Comparison of ENCODE assay signal across 13 mouse cellular contexts in genomic region chr1:131465855-131466254, GRCm38 (mm10).
"Had no signal": no experiment of that assay in that cellular context is flagged by ENCODE, and none has a peak within 500 bp of the region (broad histone marks: within the 10 kb centered on the region; RNA-seq: fewer than 3 reads in every experiment).

No protein-coding gene starts in this region.

- DNase-seq: layer of hippocampus, adult 9-11 months; layer of hippocampus, postnatal 36 days; lung, adult 18-20 months; retina, postnatal 1 day; right cerebral cortex, postnatal 4 days; spleen, adult 18-20 months; thymus, adult 18-20 months; thymus, postnatal 14 days had no signal

- H3K27me3 ChIP-seq: intestine, embryonic 15.5 days; limb, embryonic 15.5 days; midbrain, embryonic 13.5 days; neural tube, embryonic 12.5 days had no signal

- H3K4me2 ChIP-seq: intestine, embryonic 15.5 days; limb, embryonic 15.5 days; midbrain, embryonic 13.5 days; neural tube, embryonic 12.5 days had no signal

- H3K9ac ChIP-seq: intestine, embryonic 15.5 days; limb, embryonic 15.5 days; liver, embryonic 14.5 days; midbrain, embryonic 13.5 days; neural tube, embryonic 12.5 days had no signal

- H3K4me3 ChIP-seq: intestine, embryonic 15.5 days; limb, embryonic 15.5 days; midbrain, embryonic 13.5 days; neural tube, embryonic 12.5 days had no signal

- ATAC-seq: intestine, embryonic 15.5 days; midbrain, embryonic 13.5 days had no signal

- H3K36me3 ChIP-seq: intestine, embryonic 15.5 days; limb, embryonic 15.5 days; midbrain, embryonic 13.5 days; neural tube, embryonic 12.5 days had no signal

- H3K27ac ChIP-seq: intestine, embryonic 15.5 days; limb, embryonic 15.5 days; liver, embryonic 14.5 days; midbrain, embryonic 13.5 days; neural tube, embryonic 12.5 days had no signal

- H3K9me3 ChIP-seq: intestine, embryonic 15.5 days; limb, embryonic 15.5 days; midbrain, embryonic 13.5 days; neural tube, embryonic 12.5 days had no signal

- H3K4me1 ChIP-seq: intestine, embryonic 15.5 days; limb, embryonic 15.5 days; neural tube, embryonic 12.5 days had no signal
